Mouse (Mus musculus) liver, embryonic 14.5 days (tissue): Measurements from ENCODE around the gene Tmigd1.

Experiments used
- CTCF ChIP-seq: IDR thresholded peaks from 2 replicates; pipeline ENCODE4 v1.5.1; 2016; ENCODE audit warnings: antibody characterized with exemption, low read depth, control low read depth
- EP300 ChIP-seq: IDR thresholded peaks from 2 replicates; pipeline ENCODE4 v1.6.1; 2016; ENCODE audit warnings: antibody characterized with exemption, low read depth

DNA sequence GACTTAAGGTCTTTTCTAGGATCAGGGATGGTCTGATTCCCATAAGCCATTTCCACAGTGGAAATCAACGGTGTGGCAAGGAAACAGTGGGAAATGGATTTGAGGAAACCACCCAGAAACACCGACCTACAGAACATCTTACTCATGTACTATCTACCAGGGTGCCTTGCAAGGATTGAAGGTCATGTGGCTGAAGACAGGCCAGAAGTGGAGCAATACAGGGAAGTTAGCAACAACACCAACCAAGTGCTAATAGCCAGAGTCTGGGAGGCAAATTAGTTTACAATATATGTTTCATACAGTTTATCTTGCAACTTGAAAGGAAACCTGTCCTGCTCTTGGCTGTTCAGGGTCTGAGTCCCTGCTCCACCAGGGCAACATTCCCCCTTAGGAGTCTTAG lies 45.4 kb upstream of the Tmigd1 start:
- TF ChIP-seq CTCF (no peak), EP300 (no peak)
